In the genomic region with DNA sequence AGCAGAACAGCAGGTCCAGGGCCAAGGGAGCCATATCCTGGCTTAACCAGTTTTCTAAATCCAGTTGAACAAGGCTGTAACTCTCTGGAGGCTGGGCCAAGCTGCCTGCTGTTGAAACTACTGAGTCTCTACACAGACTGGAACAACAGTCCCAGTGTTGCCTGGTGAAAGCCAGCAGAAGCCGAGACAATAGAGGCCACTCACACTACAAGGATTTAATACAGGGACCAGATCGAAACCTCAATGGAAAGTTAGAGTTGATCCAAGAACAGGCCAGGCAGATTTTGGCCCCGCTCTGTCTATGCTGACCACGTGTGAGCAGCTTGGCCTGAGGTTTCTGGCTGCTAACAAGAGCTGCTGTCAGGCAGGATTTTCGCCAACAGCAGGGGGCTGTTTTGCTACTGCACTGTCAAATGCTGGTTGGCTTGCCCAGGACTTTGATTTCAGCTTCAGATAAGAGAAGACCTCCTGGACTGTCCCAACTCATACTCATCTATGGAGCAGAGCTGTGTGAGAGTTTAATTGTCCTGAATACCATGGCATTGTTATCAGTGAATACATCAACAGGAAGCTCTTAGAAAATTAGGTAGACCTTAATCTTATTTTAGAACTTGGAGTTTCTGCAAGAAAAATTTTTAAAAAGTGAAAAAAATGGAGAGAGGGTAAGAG, we compare ENCODE assay signal across 8 mouse cellular contexts.
DNase-seq lines count a peak whose midpoint lies in the region; ATAC-seq and TF ChIP-seq lines count a peak whose summit lies in the region.

No protein-coding gene starts in this region.

- H3K9me3 ChIP-seq in liver, embryonic 11.5 days (ENCODE audit: control insufficient read depth, low read length), result no peaks in the 10 kb centered on the region
- no peaks in the 10 kb centered on the region for H3K9me3 ChIP-seq in liver, postnatal 0 days (ENCODE audit: low read length)
- H3K9me3 ChIP-seq in forebrain, embryonic 14.5 days (replicated peaks; ENCODE audit: control insufficient read depth, low read length), result no peaks in the 10 kb centered on the region
- H3K9me3 ChIP-seq in hindbrain, embryonic 10.5 days, result no peaks in the 10 kb centered on the region
- no peaks in the 10 kb centered on the region for H3K9me3 ChIP-seq in stomach, embryonic 15.5 days

- no peak for TF ChIP-seq CTCF in liver, postnatal 0 days (IDR thresholded peaks at IDR 0.05; ENCODE audit: low read depth)

- no peaks in the 10 kb centered on the region for H3K36me3 ChIP-seq in liver, embryonic 11.5 days (ENCODE audit: control insufficient read depth, insufficient read depth, low read length)
- H3K36me3 ChIP-seq in liver, postnatal 0 days (replicated peaks; ENCODE audit: insufficient read depth, low read length), result no peaks in the 10 kb centered on the region
- H3K36me3 ChIP-seq in forebrain, embryonic 14.5 days (ENCODE audit: control insufficient read depth, insufficient read depth, low read length), result no peaks in the 10 kb centered on the region
- H3K36me3 ChIP-seq in hindbrain, embryonic 10.5 days, result no peaks in the 10 kb centered on the region
- H3K36me3 ChIP-seq in stomach, embryonic 15.5 days, result no peaks in the 10 kb centered on the region

- ATAC-seq in liver, embryonic 11.5 days (replicated peaks; ENCODE audit: low FRiP score), result peak; percentile 34; the same call in 1 of the 2 replicates
- no peak for ATAC-seq in liver, postnatal 0 days
- peak; percentile 80 for ATAC-seq in forebrain, embryonic 14.5 days
- ATAC-seq in stomach, embryonic 15.5 days (ENCODE audit: insufficient read depth, low FRiP score, low read depth), result peak; percentile 65; the same call in 1 of the 2 replicates
- ATAC-seq in megakaryocyte-erythroid progenitor cell, adult 5-6 weeks (replicated peaks; ENCODE audit: low FRiP score, low TSS enrichment, poor library complexity, severe bottlenecking), result no peak

- no peak for DNase-seq in liver, embryonic 11.5 days (ENCODE audit: low spot score)
- DNase-seq in liver, postnatal 0 days, result no peak
- DNase-seq in forebrain, embryonic 14.5 days (ENCODE audit: low spot score), result peak; percentile 67
- peak; percentile 43 for DNase-seq in hindbrain, embryonic 10.5 days (ENCODE audit: low spot score)
- peak; percentile 26 for DNase-seq in layer of hippocampus, adult 9-10 months (ENCODE audit: low spot score)
- DNase-seq in lung, postnatal 36 days, result peak; percentile 9

- H3K4me3 ChIP-seq in liver, embryonic 11.5 days (ENCODE audit: low read depth, low read length), result no peak overlapping the region
- no peak overlapping the region for H3K4me3 ChIP-seq in liver, postnatal 0 days (ENCODE audit: low read depth, low read length)
- H3K4me3 ChIP-seq in forebrain, embryonic 14.5 days (ENCODE audit: low read depth, low read length), result no peak overlapping the region
- H3K4me3 ChIP-seq in hindbrain, embryonic 10.5 days, result no peak overlapping the region
- H3K4me3 ChIP-seq in stomach, embryonic 15.5 days (replicated peaks), result no peak overlapping the region

- no peak overlapping the region for H3K9ac ChIP-seq in liver, embryonic 11.5 days (ENCODE audit: low read depth, low read length)
- no peak overlapping the region for H3K9ac ChIP-seq in liver, postnatal 0 days (replicated peaks)
- H3K9ac ChIP-seq in forebrain, embryonic 14.5 days (ENCODE audit: low read length), result no peak overlapping the region
- H3K9ac ChIP-seq in stomach, embryonic 15.5 days, result no peak overlapping the region

- WGBS in liver, embryonic 11.5 days, result 45% methylated on average over 5 of the region's 5 CpGs
- WGBS in liver, postnatal 0 days (ENCODE audit: insufficient replicate concordance), result 39% methylated on average over 5 of the region's 5 CpGs
- 11% methylated on average over 5 of the region's 5 CpGs for WGBS in forebrain, embryonic 14.5 days
- 15% methylated on average over 5 of the region's 5 CpGs for WGBS in hindbrain, embryonic 10.5 days
- WGBS in stomach, embryonic 15.5 days, result 24% methylated on average over 5 of the region's 5 CpGs

- H3K4me1 ChIP-seq in liver, embryonic 11.5 days (replicated peaks; ENCODE audit: control insufficient read depth, insufficient read depth, low read length), result no peaks in the 10 kb centered on the region
- H3K4me1 ChIP-seq in liver, postnatal 0 days (ENCODE audit: insufficient read depth), result no peaks in the 10 kb centered on the region
- no peaks in the 10 kb centered on the region for H3K4me1 ChIP-seq in forebrain, embryonic 14.5 days (ENCODE audit: control insufficient read depth, insufficient read depth, low read length)
- H3K4me1 ChIP-seq in hindbrain, embryonic 10.5 days (replicated peaks), result peaks cover 7% of the 10 kb centered on the region
- 0 out of 2 replicates have a peak, but pooled peaks cover 3% of the 10 kb centered on the region for H3K4me1 ChIP-seq in stomach, embryonic 15.5 days

- no peak for TF ChIP-seq EP300 in liver, postnatal 0 days (IDR thresholded peaks at IDR 0.05; ENCODE audit: low read depth)

- no peaks in the 10 kb centered on the region for H3K27me3 ChIP-seq in liver, embryonic 11.5 days (replicated peaks; ENCODE audit: control insufficient read depth, insufficient read depth, low read length)
- no peaks in the 10 kb centered on the region for H3K27me3 ChIP-seq in liver, postnatal 0 days (ENCODE audit: insufficient read depth, low read length)
- no peaks in the 10 kb centered on the region for H3K27me3 ChIP-seq in forebrain, embryonic 14.5 days (replicated peaks; ENCODE audit: control insufficient read depth, insufficient read depth, low read length)
- H3K27me3 ChIP-seq in hindbrain, embryonic 10.5 days (ENCODE audit: insufficient read depth, poor library complexity, severe bottlenecking), result no peaks in the 10 kb centered on the region
- H3K27me3 ChIP-seq in stomach, embryonic 15.5 days (replicated peaks), result no peaks in the 10 kb centered on the region

- H3K4me2 ChIP-seq in liver, embryonic 11.5 days, result no peak overlapping the region
- H3K4me2 ChIP-seq in liver, postnatal 0 days (ENCODE audit: low read depth, low read length), result no peak overlapping the region
- H3K4me2 ChIP-seq in forebrain, embryonic 14.5 days (ENCODE audit: low read length), result no peak overlapping the region
- no peak overlapping the region for H3K4me2 ChIP-seq in stomach, embryonic 15.5 days

- no peak overlapping the region for H3K27ac ChIP-seq in liver, embryonic 11.5 days (ENCODE audit: low read depth, low read length)
- H3K27ac ChIP-seq in liver, postnatal 0 days (ENCODE audit: low read depth), result no peak overlapping the region
- no peak overlapping the region for H3K27ac ChIP-seq in forebrain, embryonic 14.5 days (ENCODE audit: low read depth, low read length)
- H3K27ac ChIP-seq in hindbrain, embryonic 10.5 days, result 0 out of 2 replicates have a peak overlapping the region, but pooled peaks have one; percentile 45
- H3K27ac ChIP-seq in stomach, embryonic 15.5 days, result no peak overlapping the region

Comparison
In these comparisons a context has a peak if more than half of its experiments do, and no peak if none do; other contexts are left out.
1. ATAC-seq: peak in liver, embryonic 11.5 days (single experiment), forebrain, embryonic 14.5 days (single experiment) and stomach, embryonic 15.5 days (single experiment); none in liver, postnatal 0 days (single experiment) and megakaryocyte-erythroid progenitor cell, adult 5-6 weeks (single experiment).
2. DNase-seq: peak in forebrain, embryonic 14.5 days (single experiment), hindbrain, embryonic 10.5 days (single experiment), layer of hippocampus, adult 9-10 months (single experiment) and lung, postnatal 36 days (single experiment); none in liver, embryonic 11.5 days (single experiment) and liver, postnatal 0 days (single experiment).